Mouse (Mus musculus): ENCODE measurements around the gene Ddah1.

DNA sequence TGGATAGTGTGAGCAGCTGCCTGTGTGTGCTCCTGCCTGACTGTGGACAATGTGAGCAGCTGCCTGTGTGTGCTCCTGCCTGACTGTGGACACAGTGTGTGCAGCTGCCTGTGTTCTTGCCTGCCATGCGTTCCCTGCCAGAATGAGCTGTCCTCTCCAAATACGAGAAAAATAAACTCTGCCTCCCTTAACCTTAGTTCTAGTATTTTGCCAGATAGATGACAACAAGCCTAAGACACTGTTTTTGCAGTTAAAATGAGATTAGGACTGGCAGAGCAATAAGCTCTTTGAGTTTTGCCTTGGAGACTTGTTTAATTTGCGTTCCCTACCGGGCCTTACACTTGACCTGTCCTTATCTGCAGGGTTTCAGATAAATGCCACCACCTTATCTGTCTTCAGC, 63.7 kb downstream of the Ddah1 start:
- TF ChIP-seq CTCF (IDR thresholded peaks at IDR 0.05; ENCODE audit: low read depth, low read length) (no peak), POLR2A (IDR thresholded peaks at IDR 0.05; ENCODE audit: borderline replicate concordance, low read depth, low read length) (no peak)

All from bone marrow macrophage, adult 2 months (primary cell).